Mouse (Mus musculus) limb, embryonic 14.5 days (tissue): ENCODE data around the gene Ano6. TPM values are rescaled to one million over a fixed set of nuclear protein-coding genes. Genes with fewer than 3 reads are reported as not detected.

Source experiments
- ATAC-seq: fragments of 200-750 bp; cut with Nextera tagmentation; 2 replicates; pipeline ENCODE4 v1.8.0; 2017; ENCODE audit warnings: low read depth, moderate number of reproducible peaks, moderate TSS enrichment; ENCODE audit not compliant: low FRiP score
- DNase-seq: peaks from one replicate; pipeline ENCODE4 v3.0.0-alpha.2; 2015; ENCODE audit warnings: low spot score
- H3K27ac ChIP-seq: fragments of 300-500 bp; sonication (generic); replicated peaks from 2 replicates; pipeline ENCODE4 v1.5.1; 2014; ENCODE audit warnings: low read depth, mild to moderate bottlenecking, low read length, moderate library complexity, mixed read lengths
- H3K27me3 ChIP-seq: fragments of 300-500 bp; sonication (generic); 2 replicates; pipeline ENCODE4 v1.6.1; 2014; ENCODE audit warnings: low read length, mixed read lengths; ENCODE audit not compliant: control insufficient read depth, insufficient read depth
- H3K36me3 ChIP-seq: fragments of 300-500 bp; sonication (generic); 2 replicates; pipeline ENCODE4 v1.6.1; 2014; ENCODE audit warnings: mild to moderate bottlenecking, low read length, moderate library complexity, mixed read lengths; ENCODE audit not compliant: control insufficient read depth, insufficient read depth
- H3K4me1 ChIP-seq: fragments of 300-500 bp; sonication (generic); 2 replicates; pipeline ENCODE4 v1.6.1; 2014; ENCODE audit warnings: antibody characterized with exemption, low read length, mixed read lengths; ENCODE audit not compliant: control insufficient read depth, insufficient read depth
- H3K4me2 ChIP-seq: fragments of 300-500 bp; sonication (generic); replicated peaks from 2 replicates; pipeline ENCODE4 v1.6.1; 2014; ENCODE audit warnings: low read depth, mild to moderate bottlenecking, low read length, moderate library complexity; ENCODE audit not compliant: severe bottlenecking
- H3K4me3 ChIP-seq: fragments of 300-500 bp; sonication (generic); replicated peaks from 2 replicates; pipeline ENCODE4 v1.5.1; 2014; ENCODE audit warnings: low read length
- H3K9ac ChIP-seq: fragments of 300-500 bp; sonication (generic); 2 replicates; pipeline ENCODE4 v1.6.1; 2014; ENCODE audit warnings: mild to moderate bottlenecking, low read depth, low read length, moderate library complexity; ENCODE audit not compliant: severe bottlenecking
- H3K9me3 ChIP-seq: fragments of 300-500 bp; sonication (generic); 2 replicates; pipeline ENCODE4 v1.6.1; 2016; ENCODE audit warnings: low read length; ENCODE audit not compliant: control insufficient read depth
- POLR2A ChIP-seq: fragments of 200-500 bp; IDR thresholded peaks from 2 replicates; pipeline ENCODE4 v1.8.0; 2012; ENCODE audit warnings: inconsistent platforms, mild to moderate bottlenecking, moderate library complexity, borderline replicate concordance; ENCODE audit not compliant: insufficient read depth, insufficient read length; ENCODE audit errors: extremely low read depth
- WGBS: fragments of 180-500 bp; shearing (Covaris S2); extraction: QIAGEN DNeasy Blood & Tissue Kit; methylation state at CpG from one replicate; pipeline ENCODE4 v1.1.7; 2014; 5-methylcytosine and 5-hydroxymethylcytosine counted together
- polyA plus RNA-seq, 2 experiments: library from polyadenylated mRNA; depleted of rRNA in 1 of 2; stranded (reverse) in 1 of 2; unstranded in 1 of 2; fragments of >200 nt; fragmentation: Nextera tagmentation in 1 of 2; extraction: Ambion mirVana in 1 of 2; gene quantifications; 2 replicates each; pipeline versions ENCODE4 v1.2.1 to v1.2.3; 2012 to 2014

Gene Ano6
- polyA plus RNA-seq, 2 experiments, result 42.1 to 52.3 TPM

DNA sequence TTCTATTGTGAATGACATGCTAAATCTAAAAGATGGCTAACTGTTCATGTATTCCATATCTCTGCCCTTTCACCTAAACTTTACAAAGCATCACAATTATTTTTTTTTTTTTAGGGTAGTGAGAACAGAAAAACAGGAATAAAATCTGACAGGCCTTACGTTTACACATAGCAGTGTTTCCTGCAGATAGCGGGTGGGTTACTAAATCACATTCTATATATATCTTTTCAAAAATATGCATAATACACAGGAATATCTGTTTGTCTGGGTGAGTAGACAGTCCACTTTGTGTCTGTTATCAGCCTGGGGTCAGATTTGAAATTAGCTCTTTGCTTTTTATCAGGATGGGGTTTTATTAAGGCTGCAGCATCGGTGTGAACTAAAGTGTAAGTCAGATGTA is 166.0 kb downstream of the Ano6 start:
- no peak overlapping the region for H3K4me3 ChIP-seq
- no peak overlapping the region for H3K9ac ChIP-seq
- H3K9me3 ChIP-seq, result no peaks in the 10 kb centered on the region
- no peak overlapping the region for H3K4me2 ChIP-seq
- no peaks in the 10 kb centered on the region for H3K27me3 ChIP-seq
- no peak for TF ChIP-seq POLR2A
- 91% methylated on average over 3 of the region's 3 CpGs for WGBS
- DNase-seq, result no peak
- peaks cover 31% of the 10 kb centered on the region for H3K36me3 ChIP-seq
- no peaks in the 10 kb centered on the region for H3K4me1 ChIP-seq
- no peak overlapping the region for H3K27ac ChIP-seq
- no peak for ATAC-seq

DNA sequence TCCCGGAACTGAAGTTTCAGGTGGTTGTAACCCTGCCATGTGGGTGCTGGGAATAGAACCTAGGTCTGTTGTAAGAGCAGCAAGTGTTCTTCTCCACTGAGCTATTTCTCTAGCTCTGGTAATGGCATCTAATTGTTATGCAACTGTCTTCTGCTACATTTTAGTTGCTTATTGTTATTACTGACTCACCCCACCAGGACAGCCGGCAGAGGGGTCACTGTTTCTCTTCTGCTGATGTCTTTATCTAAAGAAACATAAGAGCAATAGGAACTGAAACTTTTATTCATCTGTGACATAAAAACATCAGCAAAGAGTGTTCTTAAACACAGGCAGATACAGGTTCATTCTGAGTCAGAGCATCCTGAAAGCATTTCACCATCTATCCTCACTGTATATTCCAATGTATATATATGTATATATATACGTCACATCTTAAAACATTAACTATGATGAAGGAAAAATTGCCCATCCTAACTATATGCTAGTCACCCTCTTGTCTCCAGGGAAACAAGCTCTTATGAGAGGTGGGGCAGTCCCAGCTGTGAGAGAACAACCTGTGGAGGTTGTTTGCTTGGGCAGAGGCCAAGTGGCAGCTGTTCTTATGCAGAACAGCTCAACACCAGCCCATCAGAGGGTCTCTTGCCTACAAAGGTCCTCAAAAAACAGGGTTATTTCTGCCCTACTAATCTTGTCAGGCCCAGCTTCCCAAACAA is 171.9 kb downstream of the Ano6 start:
- ATAC-seq, result no peak
- Histone ChIP-seq H3K36me3 (peaks cover 37% of the 10 kb centered on the region), H3K27ac (no peak overlapping the region), H3K9ac (no peak overlapping the region), H3K9me3 (no peaks in the 10 kb centered on the region), H3K4me3 (no peak overlapping the region), H3K4me2 (no peak overlapping the region), H3K4me1 (peaks cover 4% of the 10 kb centered on the region; the same call in 1 of the 2 replicates), H3K27me3 (no peaks in the 10 kb centered on the region)
- no peak for TF ChIP-seq POLR2A
- 93% methylated on average over 3 of the region's 3 CpGs for WGBS
- no peak for DNase-seq

DNA sequence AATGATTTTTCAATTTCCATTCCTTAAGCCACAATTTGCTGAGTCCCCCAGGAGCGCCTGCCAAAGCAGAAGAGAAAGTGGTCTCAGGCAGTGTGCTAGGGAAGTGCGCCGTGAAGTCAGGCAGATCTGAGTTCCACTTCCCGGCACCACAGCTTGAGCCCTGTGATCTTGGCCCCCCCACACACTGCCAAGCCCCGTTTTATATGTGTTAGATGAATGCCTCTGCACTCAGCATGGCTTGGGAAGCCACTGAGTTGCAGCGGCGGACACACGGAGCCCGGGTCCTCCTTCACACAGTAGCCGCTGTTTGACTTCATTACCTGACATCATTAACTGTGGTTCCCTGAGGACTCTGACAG is 172.5 kb downstream of the Ano6 start:
- no peak overlapping the region for H3K27ac ChIP-seq
- no peak for DNase-seq
- H3K27me3 ChIP-seq, result no peaks in the 10 kb centered on the region
- 59% methylated on average over 10 of the region's 10 CpGs for WGBS
- H3K9me3 ChIP-seq, result no peaks in the 10 kb centered on the region
- ATAC-seq, result no peak
- H3K9ac ChIP-seq, result no peak overlapping the region
- H3K4me1 ChIP-seq, result peaks cover 4% of the 10 kb centered on the region; the same call in 1 of the 2 replicates
- H3K4me3 ChIP-seq, result no peak overlapping the region
- H3K36me3 ChIP-seq, result peaks cover 37% of the 10 kb centered on the region
- H3K4me2 ChIP-seq, result no peak overlapping the region
- no peak for TF ChIP-seq POLR2A

DNA sequence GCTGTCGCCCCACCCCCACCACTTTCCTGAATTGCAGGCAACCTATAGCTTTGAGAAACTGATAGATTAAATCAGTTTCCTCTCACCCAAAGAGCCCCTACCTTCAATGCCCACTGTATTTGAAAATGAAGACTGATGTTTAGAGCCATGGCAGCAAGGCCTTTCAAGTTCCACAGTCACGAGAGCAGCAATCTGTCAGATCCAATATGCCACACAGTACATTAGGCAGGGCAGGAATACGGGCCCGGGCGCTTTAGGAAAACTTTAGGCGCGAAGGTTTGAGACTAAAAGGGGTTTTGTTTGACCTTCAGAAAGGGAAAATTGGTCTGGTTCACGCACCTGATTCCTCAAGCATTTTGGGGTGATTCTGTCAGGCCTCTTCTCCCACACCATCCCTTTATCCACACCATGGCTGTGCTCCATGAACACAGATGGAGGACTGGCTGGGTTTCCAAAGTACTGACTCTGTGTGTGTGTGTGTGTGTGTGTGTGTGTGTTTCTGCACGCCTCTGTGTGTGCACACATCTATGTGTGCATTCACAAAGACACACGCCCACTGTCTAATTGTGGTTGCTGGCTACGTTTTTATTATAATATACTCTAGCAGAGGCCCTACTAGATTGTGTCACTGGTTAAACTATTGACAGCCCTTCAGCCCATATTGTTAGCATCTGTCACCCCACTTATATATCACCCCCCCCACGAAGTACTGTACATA is 173.0 kb downstream of the Ano6 start:
- WGBS, result 88% methylated on average over 12 of the region's 12 CpGs
- H3K4me2 ChIP-seq, result no peak overlapping the region
- H3K9me3 ChIP-seq, result no peaks in the 10 kb centered on the region
- DNase-seq (no peak), ATAC-seq (no peak)
- TF ChIP-seq POLR2A, result no peak
- H3K4me3 ChIP-seq, result no peak overlapping the region
- peaks cover 4% of the 10 kb centered on the region; the same call in 1 of the 2 replicates for H3K4me1 ChIP-seq
- peaks cover 35% of the 10 kb centered on the region for H3K36me3 ChIP-seq
- H3K9ac ChIP-seq, result no peak overlapping the region
- H3K27ac ChIP-seq, result no peak overlapping the region
- no peaks in the 10 kb centered on the region for H3K27me3 ChIP-seq

DNA sequence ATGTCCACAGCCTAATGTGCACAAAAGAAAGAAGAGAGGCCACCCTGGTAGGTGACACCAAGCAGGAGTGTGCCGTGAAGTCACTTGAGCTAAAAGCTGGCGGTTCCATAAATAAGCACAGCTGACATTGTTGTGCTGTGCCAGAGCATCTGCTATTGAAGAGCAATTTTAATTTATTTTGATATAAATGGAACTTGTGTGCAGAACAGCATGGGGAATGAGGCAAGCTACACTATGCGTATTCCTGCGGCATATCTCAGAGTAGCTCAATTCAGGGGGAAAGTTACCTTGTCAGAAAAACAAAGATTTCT is 173.6 kb downstream of the Ano6 start:
- 76% methylated on average over 4 of the region's 4 CpGs for WGBS
- ATAC-seq (no peak), DNase-seq (no peak)
- H3K9me3 ChIP-seq, result no peaks in the 10 kb centered on the region
- TF ChIP-seq POLR2A, result no peak
- H3K9ac ChIP-seq, result no peak overlapping the region
- H3K36me3 ChIP-seq, result peaks cover 32% of the 10 kb centered on the region
- peaks cover 4% of the 10 kb centered on the region; the same call in 1 of the 2 replicates for H3K4me1 ChIP-seq
- H3K4me2 ChIP-seq, result no peak overlapping the region
- H3K27me3 ChIP-seq, result no peaks in the 10 kb centered on the region
- no peak overlapping the region for H3K27ac ChIP-seq
- H3K4me3 ChIP-seq, result no peak overlapping the region
